Mouse (Mus musculus) stomach, postnatal 0 days (tissue): ENCODE data around the gene Lyg1.

Experiments used
- CTCF ChIP-seq: IDR thresholded peaks from 2 replicates; pipeline ENCODE4 v1.5.1; 2016; ENCODE audit warnings: antibody characterized with exemption, low read depth, mild to moderate bottlenecking, moderate library complexity
- EP300 ChIP-seq: optimal IDR thresholded peaks from 2 replicates; pipeline ENCODE3; 2016; ENCODE audit warnings: antibody characterized with exemption

DNA sequence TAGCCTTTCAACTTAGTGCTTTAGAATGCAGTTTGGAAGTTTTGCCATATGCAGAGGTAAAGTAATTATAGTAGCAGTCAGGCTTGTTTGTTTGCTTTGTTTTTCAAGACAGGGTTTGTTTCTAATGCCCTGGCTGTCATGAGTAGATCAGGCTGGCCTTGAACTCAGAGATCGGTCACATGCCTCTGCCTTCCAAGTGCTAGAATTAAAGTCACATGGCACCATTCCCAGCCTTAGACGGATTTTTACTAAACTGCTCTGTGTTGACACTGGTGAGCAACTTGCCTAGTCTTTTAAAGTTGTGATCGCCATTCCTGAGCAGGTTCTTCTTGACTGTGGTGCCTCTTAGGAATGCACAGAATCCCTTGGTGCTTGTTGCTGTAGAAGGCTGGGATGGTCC is 49.2 kb upstream of the Lyg1 start:
- TF ChIP-seq CTCF (no peak), EP300 (no peak)
